Comparison of ENCODE assay signal across 8 mouse cellular contexts in genomic region chr5:29734831-29735510, GRCm38 (mm10). TPM values are rescaled to one million over a fixed set of nuclear protein-coding genes. Genes with fewer than 3 reads are reported as not detected.
A peak's percentile ranks its signal among the peaks of the same experiment; 100 is the strongest.
DNase-seq lines count a peak whose midpoint lies in the region; ATAC-seq lines count a peak whose summit lies in the region.

No protein-coding gene starts in this region.

- DNase-seq in heart, postnatal 25 days (ENCODE audit: low spot score) = no peak
- peak; percentile 50 for DNase-seq in B cell, adult 2 months
- DNase-seq in liver, embryonic 13.5 days = no peak
- no peak for DNase-seq in layer of hippocampus, adult 8-10 months (ENCODE audit: low spot score in 2 of 2)
- no peak for DNase-seq in urinary bladder, postnatal 10 days (ENCODE audit: low spot score)
- DNase-seq in ovary, postnatal 10 days (ENCODE audit: low spot score) = no peak

- H3K9me3 ChIP-seq in heart, embryonic 12.5 days (replicated peaks) = no peaks in the 10 kb centered on the region
- no peaks in the 10 kb centered on the region for H3K9me3 ChIP-seq in liver, embryonic 13.5 days (replicated peaks)

- peak overlapping the region; percentile 92 for H3K9ac ChIP-seq in heart, embryonic 12.5 days
- peak overlapping the region; percentile 98 for H3K9ac ChIP-seq in liver, embryonic 13.5 days

- no peak for ATAC-seq in heart, embryonic 12.5 days (ENCODE audit: insufficient number of reproducible peaks, low FRiP score)
- ATAC-seq in erythroblast, adult 5-6 weeks (replicated peaks; ENCODE audit: low FRiP score, poor library complexity, severe bottlenecking) = 0 out of 2 replicates have a peak, but pooled peaks have one; percentile 1
- no peak for ATAC-seq in liver, embryonic 13.5 days (ENCODE audit: low read depth)

- intact Hi-C loops in heart, postnatal 25 days (cut with DNase I) = loop anchor here (5.0 kb wide), 1 partner anchor 163 kb away; no protein-coding TSS in a partner anchor

- peak overlapping the region; percentile 95 for H3K27ac ChIP-seq in heart, embryonic 12.5 days (ENCODE audit: poor library complexity, severe bottlenecking)
- peak overlapping the region; percentile 93 for H3K27ac ChIP-seq in liver, embryonic 13.5 days

- H3K4me2 ChIP-seq in heart, embryonic 12.5 days = peak overlapping the region; percentile 91
- H3K4me2 ChIP-seq in liver, embryonic 13.5 days = peak overlapping the region; percentile 73

- WGBS in heart, embryonic 12.5 days = 47% methylated on average over 6 of the region's 6 CpGs
- 30% methylated on average over 6 of the region's 6 CpGs for WGBS in liver, embryonic 13.5 days (ENCODE audit: insufficient replicate concordance)

- H3K4me3 ChIP-seq in heart, embryonic 12.5 days = peak overlapping the region; percentile 78
- peak overlapping the region; percentile 98 for H3K4me3 ChIP-seq in liver, embryonic 13.5 days (replicated peaks)

- no peaks in the 10 kb centered on the region for H3K36me3 ChIP-seq in heart, embryonic 12.5 days
- no peaks in the 10 kb centered on the region for H3K36me3 ChIP-seq in liver, embryonic 13.5 days

- H3K4me1 ChIP-seq in heart, embryonic 12.5 days (replicated peaks) = peaks cover 26% of the 10 kb centered on the region
- peaks cover 36% of the 10 kb centered on the region for H3K4me1 ChIP-seq in liver, embryonic 13.5 days (replicated peaks)

- H3K27me3 ChIP-seq in heart, embryonic 12.5 days (replicated peaks) = no peaks in the 10 kb centered on the region
- no peaks in the 10 kb centered on the region for H3K27me3 ChIP-seq in liver, embryonic 13.5 days

RNA-seq across cellular contexts. Expression of gene Dnajb6, which starts 0.5 kb away (rescaled TPM):
- polyA plus RNA-seq in heart, embryonic 12.5 days (2016; fragmentation: Nextera tagmentation; extraction: Ambion mirVana) = 114 and 115 TPM in 2 replicates
- total RNA-seq in heart, postnatal 25 days (2021) = 10 to 100 TPM; 64.7 to 68.7 TPM
- total RNA-seq in erythroblast, adult 5-6 weeks (2015; ENCODE audit: low replicate concordance) = 182 and 214 TPM in 2 replicates
- 262 and 270 TPM in 2 replicates for total RNA-seq in erythroblast, adult 5-6 weeks (2017; ENCODE audit: low replicate concordance)
- polyA plus RNA-seq in liver, embryonic 13.5 days (2015; fragmentation: Nextera tagmentation; extraction: Ambion mirVana) = 100 and 125 TPM in 2 replicates
- total RNA-seq in layer of hippocampus, adult 8-10 months (2022) = 100 to 1,000 TPM; 154 to 175 (median 168) TPM

RNA-seq across cellular contexts. Expression of gene Gm5129, which starts 0.8 kb away (rescaled TPM):
- polyA plus RNA-seq in heart, embryonic 12.5 days (2016; fragmentation: Nextera tagmentation; extraction: Ambion mirVana) = not detected in 2 replicates
- total RNA-seq in heart, postnatal 25 days (2021) = not detected
- not detected in 2 replicates for total RNA-seq in erythroblast, adult 5-6 weeks (2015; ENCODE audit: low replicate concordance)
- total RNA-seq in erythroblast, adult 5-6 weeks (2017; ENCODE audit: low replicate concordance) = not detected in 2 replicates
- not detected in 2 replicates for polyA plus RNA-seq in liver, embryonic 13.5 days (2015; fragmentation: Nextera tagmentation; extraction: Ambion mirVana)
- 1 to 10 TPM in 1 of 4 experiments, not detected in 3; 3.5 TPM for total RNA-seq in layer of hippocampus, adult 8-10 months (2022)

Comparison
In these comparisons a context has a peak if more than half of its experiments do, and no peak if none do; other contexts are left out.
1. DNase-seq: peak in B cell, adult 2 months (2 of 2); none in heart, postnatal 25 days (single experiment), liver, embryonic 13.5 days (single experiment), layer of hippocampus, adult 8-10 months (0 of 2), urinary bladder, postnatal 10 days (single experiment) and ovary, postnatal 10 days (single experiment).